Mouse (Mus musculus) retina, adult 2 months (tissue): ENCODE measurements around the gene Sh2b3.

Experiments used
- DNase-seq: peaks from one replicate; pipeline ENCODE4 v3.0.0-alpha.2; 2012; ENCODE audit warnings: low read depth, low spot score

The Sh2b3 gene

GRCm38 (mm10) chr5:121791026-121791425, 46.4 kb downstream of the Sh2b3 start:
- DNase-seq = no peak

- DNase-seq = no peak
These were observed 53.5 kb downstream of the Sh2b3 start for GRCm38 (mm10) chr5:121783862-121784500.

- DNase-seq = no peak
These were observed 55.0 kb downstream of the Sh2b3 start for GRCm38 (mm10) chr5:121782467-121782866.

- no peak for DNase-seq
These were observed 57.3 kb downstream of the Sh2b3 start for GRCm38 (mm10) chr5:121780180-121780579.

- no peak for DNase-seq
These were observed 58.8 kb downstream of the Sh2b3 start for GRCm38 (mm10) chr5:121778485-121779119.

- DNase-seq = no peak
These were observed 65.8 kb downstream of the Sh2b3 start for GRCm38 (mm10) chr5:121771611-121772010.

GRCm38 (mm10) chr5:121769827-121770226, 67.6 kb downstream of the Sh2b3 start:
- DNase-seq = no peak

GRCm38 (mm10) chr5:121767564-121767963, 69.9 kb downstream of the Sh2b3 start:
- DNase-seq = no peak

- no peak for DNase-seq
These were observed 71.2 kb downstream of the Sh2b3 start for GRCm38 (mm10) chr5:121766038-121766773.
